Mouse (Mus musculus) mesoderm, embryonic 11.5 days (tissue): ENCODE measurements around the gene Tapbpl.

ENCODE experiments used
- DNase-seq: peaks from one replicate; pipeline ENCODE4 v3.0.0-alpha.2; 2012; ENCODE audit warnings: low read depth, low spot score

The Tapbpl gene

DNA sequence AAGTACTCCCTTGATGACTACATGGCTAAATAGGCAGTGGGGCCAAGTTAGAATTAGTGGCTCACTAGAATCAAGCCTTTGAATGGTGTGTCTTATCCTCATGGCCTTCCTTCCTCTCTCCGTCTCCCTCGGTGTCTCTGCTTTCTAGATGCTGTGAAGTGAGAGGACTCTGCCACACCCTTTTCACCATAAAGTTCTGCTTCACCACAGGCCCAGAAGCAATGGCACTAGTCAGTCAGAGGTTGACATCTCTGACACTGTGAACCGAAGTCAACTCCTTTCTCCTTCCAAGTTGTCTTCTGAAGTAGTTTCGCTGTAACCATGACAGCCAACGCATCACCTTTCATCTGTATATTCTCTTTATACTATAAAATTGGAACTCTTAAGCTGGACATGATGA, 7.9 kb upstream of the Tapbpl start:
- DNase-seq, result no peak

GRCm38 (mm10) chr6:125238396-125238795, 6.7 kb upstream of the Tapbpl start:
- DNase-seq, result no peak

DNA sequence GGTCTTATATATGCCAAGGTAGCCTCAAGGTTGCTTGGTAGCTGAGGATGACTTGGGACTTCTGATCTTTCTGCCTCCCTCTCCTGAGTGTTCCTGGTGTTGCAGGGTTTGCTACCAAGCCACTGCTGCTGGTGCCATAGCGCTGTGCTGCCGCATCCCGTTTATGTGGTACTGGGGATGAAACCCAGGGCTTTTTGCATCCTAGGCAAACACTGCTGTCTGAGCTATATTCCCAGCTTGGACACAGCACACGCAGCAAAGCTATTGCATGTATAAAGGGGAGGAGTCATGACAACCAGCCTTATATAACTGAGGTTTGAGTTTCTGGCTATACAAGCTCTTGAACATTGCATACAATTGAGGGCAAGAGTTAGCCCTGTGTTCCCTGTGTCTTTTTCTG, 5.8 kb upstream of the Tapbpl start:
- no peak for DNase-seq

DNA sequence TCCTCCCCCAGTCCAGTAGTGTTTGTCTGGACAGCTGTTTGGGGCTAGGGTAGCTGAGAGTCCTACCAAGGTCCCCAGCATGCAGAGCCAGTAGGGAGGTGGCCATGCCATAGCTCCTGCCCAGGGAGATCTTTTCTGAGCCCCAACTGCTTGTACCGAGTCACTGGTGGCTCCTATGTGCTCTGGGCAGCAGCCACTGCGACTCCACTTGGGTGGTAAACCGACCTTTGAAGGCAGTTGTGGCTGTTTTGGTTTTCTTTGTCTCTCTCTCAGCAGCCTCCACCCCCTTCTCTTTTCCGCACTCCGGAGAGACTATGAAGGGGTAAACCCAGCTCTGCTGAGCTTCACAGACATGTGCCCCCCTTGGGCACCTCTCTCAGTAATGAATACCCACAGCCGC, 5.1 kb upstream of the Tapbpl start, which contains the start of gene Cd27:
Gene Cd27, minus strand, starts transcription at position 229 of the 400 bp plus-strand sequence.
- no peak for DNase-seq

DNA sequence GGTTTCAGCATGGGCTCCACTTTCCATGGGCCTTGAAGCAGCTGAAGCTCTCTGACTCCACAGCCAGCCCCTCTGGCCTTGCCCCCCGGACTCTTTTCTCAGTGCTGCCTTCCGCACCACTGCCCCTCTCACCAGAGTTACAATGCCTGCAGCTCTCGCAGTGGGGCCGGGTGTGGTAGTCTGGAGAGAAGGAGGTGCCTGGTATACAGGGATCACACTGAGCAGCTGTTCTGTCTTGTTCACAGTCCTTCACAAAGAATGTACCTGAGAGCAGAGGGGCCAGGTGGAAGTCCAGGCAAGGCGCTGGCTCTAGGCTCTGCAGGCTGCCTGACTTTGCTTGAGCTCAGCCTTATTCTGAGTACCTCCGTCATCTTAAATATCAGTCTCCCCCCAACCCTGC, 4.7 kb upstream of the Tapbpl start:
- DNase-seq, result no peak

GRCm38 (mm10) chr6:125234520-125234828, 2.8 kb upstream of the Tapbpl start:
- DNase-seq, result peak; percentile 7

DNA sequence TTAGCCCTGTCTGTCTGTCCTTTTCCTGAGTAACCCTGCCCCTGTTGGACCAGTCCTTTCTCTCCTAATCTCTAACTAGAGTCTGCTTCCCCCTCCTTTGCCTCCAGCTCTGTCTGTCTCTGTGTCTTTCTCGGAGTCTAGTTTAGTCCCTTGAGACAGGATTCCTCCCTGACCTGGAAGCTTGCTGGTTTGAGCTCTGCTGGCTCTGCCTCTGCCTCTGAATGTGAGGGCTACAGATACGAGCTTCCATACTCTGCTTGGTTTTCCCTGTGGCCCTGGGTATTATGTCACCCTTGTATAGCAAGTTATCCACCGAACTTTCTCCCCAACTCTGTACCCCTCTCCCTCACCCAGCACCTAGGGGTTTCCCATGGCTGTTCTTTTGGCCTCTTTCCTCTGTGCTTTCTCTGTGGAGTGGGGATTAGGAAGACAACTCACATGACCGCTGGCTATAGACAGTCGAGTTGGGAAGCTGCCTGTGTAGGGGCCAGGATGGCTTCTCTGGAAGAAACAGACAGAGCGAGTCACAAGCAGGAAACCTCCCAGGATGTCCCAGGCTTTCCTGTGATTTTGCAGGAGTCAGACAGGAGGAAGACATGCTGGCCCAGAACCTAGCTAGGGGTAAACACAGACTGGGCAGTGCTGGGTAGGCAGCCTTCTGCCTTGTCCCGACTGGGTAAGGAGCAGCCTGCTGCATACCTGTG, 2.3 kb upstream of the Tapbpl start:
- DNase-seq, result no peak

DNA sequence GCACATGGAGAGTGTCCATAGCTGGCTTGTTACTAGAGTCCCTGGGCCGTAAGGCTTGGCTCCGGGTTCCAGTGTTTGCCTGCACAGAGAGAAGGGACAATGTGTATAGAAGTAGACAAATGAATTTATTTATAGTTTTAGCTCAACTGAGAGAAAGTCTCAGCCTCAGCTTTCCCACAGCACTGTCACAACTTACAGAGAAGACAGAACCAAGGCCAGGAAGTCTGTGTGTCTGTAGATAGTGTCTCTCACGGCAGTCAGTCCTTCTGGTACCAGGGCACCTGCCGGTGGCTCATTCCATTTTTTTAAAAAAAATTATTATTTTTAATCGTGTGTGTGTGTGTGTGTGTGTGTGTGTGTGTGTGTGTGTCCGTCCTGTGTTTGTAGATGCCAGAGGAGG, 856 bp upstream of the Tapbpl start:
- DNase-seq, result no peak

- no peak for DNase-seq
Observed at GRCm38 (mm10) chr6:125232045-125232437, 381 bp upstream of the Tapbpl start.

DNA sequence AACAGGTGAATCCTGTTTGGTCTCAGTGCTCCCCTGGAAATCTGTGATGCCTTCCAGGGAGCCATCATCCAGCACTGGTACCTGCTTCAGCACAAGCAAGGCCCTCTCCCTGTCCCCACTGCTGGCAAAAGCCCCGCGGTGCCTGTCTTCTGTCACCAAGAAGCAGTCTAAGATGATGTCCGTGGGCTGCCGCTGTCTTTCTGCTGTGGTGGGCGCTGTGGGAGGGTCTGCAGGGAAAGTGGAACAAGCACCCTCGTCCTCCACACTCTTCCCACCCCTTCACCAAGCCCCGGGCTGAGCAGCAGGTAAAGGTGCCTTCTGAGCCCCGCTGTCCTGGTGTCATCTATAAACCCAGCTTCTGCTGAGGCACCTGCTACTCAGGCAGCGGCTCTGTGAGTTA, 1.1 kb downstream of the Tapbpl start:
- DNase-seq, result no peak

GRCm38 (mm10) chr6:125225518-125226115, 6.0 kb downstream of the Tapbpl start:
- no peak for DNase-seq

DNA sequence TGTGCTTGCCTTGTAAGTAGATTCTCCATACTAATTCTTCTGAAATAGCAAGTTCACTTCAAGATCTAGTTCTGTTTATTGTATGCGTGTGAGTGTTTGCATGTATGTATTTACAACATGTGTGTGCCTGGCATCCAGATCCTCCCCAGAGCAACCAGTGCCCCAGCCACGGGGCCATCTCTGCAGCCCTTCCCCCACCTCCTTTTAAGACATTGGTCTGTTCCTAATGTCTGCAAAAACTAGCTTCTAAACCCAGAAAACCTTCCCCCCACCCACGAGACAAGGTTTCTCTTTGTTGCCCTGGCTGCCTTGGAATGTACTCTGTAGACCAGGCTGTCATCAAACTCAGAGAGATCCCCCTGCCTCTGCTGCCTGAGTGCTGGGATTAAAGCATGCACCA, 9.1 kb downstream of the Tapbpl start:
- no peak for DNase-seq

- no peak for DNase-seq
Observed at GRCm38 (mm10) chr6:125222146-125222545, 9.5 kb downstream of the Tapbpl start.

- no peak for DNase-seq
Observed at GRCm38 (mm10) chr6:125221115-125221745, 10.4 kb downstream of the Tapbpl start.

- peak; percentile 72 for DNase-seq
Observed at GRCm38 (mm10) chr6:125218963-125219362, 12.7 kb downstream of the Tapbpl start.

DNA sequence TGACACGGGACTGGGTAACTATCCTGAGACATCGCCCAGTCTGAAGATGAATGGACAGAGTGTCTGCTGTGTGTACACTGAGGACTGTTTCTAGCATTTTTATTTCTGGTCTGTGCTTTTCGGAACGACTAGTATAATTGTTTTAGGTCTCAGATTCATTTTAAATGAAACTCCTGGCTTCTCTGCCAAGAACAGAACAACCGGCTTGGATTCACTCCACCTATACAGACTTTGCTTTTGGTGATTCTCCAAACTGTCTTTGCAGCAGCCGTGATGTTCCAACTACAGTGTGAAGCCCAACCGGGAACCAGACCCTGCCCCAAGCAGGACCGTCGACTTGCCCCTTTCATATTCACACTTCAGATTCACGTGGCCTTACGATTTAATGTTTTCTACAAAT, 13.8 kb downstream of the Tapbpl start:
- no peak for DNase-seq

GRCm38 (mm10) chr6:125216898-125217297, 14.8 kb downstream of the Tapbpl start:
- DNase-seq, result no peak

DNA sequence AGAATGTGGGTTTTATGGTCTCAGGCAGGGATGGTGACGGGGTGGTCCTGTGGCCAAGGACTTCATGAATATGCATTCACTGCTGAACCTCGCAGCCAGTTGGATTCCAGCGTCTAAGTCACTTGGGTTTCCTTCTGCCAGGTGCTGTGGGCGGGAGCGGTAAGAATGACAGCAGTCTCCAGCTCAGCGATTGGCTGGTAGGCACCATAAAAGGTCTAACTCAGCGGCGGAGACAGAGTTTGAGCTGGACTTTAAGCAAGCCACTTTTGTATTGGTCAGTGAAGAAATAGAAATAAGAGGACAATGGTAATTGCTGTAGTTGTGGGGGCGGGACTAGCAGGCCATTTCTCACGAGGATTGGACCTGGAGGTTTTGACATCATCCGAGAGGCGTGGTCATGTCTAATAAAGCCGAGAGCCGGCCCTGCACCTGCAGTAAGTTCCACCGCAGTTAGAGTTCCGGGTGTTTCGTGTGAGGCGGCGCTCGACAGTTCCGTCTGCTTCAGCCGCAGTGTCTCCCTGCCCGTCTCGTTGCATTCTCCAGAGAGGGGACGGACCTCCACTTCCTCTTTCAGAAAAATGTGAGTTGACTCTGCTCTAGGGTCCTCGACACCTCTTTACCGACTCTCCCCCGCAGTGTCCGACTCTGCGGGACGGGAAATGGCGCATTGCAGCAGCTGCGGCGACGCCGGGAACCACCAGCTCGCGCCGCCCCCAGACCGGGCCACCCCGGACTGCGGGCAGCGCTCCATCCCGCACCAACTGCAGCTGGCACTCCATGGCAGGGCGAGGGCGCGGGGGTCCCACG, 16.3 kb downstream of the Tapbpl start, which contains the start of gene Vamp1:
Gene Vamp1, plus strand, starts transcription at position 404 of the 807 bp plus-strand sequence.
- peak; percentile 94 for DNase-seq

DNA sequence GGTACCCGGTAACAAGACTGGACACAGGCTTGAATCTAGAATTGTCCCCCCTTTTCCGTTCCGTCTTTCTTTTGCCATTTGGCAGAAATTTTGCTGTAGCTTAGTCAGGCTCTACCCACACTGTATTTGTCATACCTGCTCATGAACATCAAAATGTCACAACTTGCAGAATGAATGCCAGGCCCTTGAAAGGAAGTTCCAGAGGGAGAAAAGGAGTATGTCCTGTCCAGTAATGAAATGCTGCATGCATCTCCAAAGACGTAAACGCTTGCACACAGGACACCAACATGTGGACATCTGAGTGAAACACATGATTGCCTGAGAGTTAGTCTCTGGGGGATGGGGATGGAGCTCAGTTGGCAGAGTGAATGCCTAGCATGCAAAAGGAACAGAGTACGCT, 17.9 kb downstream of the Tapbpl start:
- no peak for DNase-seq

- no peak for DNase-seq
Observed at GRCm38 (mm10) chr6:125213129-125213528, 18.5 kb downstream of the Tapbpl start.

DNA sequence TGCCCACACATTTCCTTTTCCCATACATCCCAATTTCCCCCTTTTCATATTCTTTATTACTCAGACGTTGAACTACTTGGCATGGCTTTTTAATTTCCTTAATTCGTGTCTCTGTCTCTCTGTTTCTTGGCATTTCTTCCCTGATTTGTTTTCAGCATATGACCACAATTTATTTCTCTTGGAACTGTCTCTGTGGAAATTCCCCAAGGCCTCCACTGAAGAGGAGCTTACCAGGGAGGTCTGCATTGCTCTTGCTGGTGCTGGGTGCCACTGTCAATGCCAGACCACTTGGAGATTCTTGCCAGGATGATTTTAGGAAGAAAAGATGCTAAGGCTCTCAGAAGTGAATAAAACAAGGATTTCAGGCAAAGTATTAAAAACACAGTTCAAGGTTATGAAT, 19.0 kb downstream of the Tapbpl start:
- no peak for DNase-seq

DNA sequence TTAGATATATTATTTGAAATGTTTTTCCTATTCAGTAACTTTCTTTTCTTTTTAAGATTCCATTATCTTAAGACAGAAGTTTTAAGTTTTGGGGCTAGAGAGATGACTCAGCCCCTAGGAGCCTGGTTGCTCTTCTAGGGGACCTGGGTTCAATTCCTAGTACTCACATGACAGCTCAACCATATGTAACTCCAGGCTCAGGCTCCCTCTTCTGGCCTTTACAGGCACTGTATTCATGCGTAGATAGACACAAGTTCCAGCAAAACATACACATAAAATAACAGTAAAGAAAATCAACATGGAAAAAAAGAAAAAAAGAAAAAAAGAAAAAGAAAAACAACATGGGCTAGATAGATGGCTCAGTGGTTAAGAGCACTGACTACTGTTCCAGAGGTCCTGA, 21.2 kb downstream of the Tapbpl start:
- no peak for DNase-seq
